Mouse (Mus musculus): Measurements from ENCODE around the gene Pkp4. TPM values are rescaled to one million over a fixed set of nuclear protein-coding genes. Genes with fewer than 3 reads are reported as not detected.

Pkp4 gene
- polyA plus RNA-seq, 1 experiment: 21.9 TPM

- Histone ChIP-seq H3K4me3 (ENCODE audit: extremely low read depth, insufficient read depth, insufficient read length) (no peak overlapping the region), H3K36me3 (ENCODE audit: control insufficient read depth, insufficient read depth, low read length) (no peaks in the 10 kb centered on the region), H3K27ac (ENCODE audit: insufficient read depth, low read length) (no peak overlapping the region), H3K4me1 (ENCODE audit: control insufficient read depth, insufficient read depth, insufficient read length) (no peaks in the 10 kb centered on the region), H3K27me3 (ENCODE audit: control insufficient read depth, insufficient read depth, low read length) (no peaks in the 10 kb centered on the region)
- WGBS: 90% methylated on average over 8 of the region's 8 CpGs
- TF ChIP-seq POLR2A (IDR thresholded peaks at IDR 0.05; ENCODE audit: low read depth, low read length) (no peak), CTCF (IDR thresholded peaks at IDR 0.05; ENCODE audit: extremely low read depth, insufficient read depth, insufficient read length, insufficient replicate concordance) (no peak)
- DNase-seq (ENCODE audit: low read depth in 1 of 2, low spot score in 2 of 2): no peak
Observed at GRCm38 (mm10) chr2:59191466-59191865, 30.8 kb downstream of the Pkp4 start.

GRCm38 (mm10) chr2:59193117-59193516 lies 32.5 kb downstream of the Pkp4 start:
- WGBS: 79% methylated on average over 5 of the region's 5 CpGs
- no peak for DNase-seq (ENCODE audit: low read depth in 1 of 2, low spot score in 2 of 2)
- Histone ChIP-seq H3K27me3 (ENCODE audit: control insufficient read depth, insufficient read depth, low read length) (no peaks in the 10 kb centered on the region), H3K4me1 (ENCODE audit: control insufficient read depth, insufficient read depth, insufficient read length) (no peaks in the 10 kb centered on the region), H3K27ac (ENCODE audit: insufficient read depth, low read length) (no peak overlapping the region), H3K4me3 (ENCODE audit: extremely low read depth, insufficient read depth, insufficient read length) (no peak overlapping the region), H3K36me3 (ENCODE audit: control insufficient read depth, insufficient read depth, low read length) (no peaks in the 10 kb centered on the region)
- TF ChIP-seq POLR2A (IDR thresholded peaks at IDR 0.05; ENCODE audit: low read depth, low read length) (no peak), CTCF (IDR thresholded peaks at IDR 0.05; ENCODE audit: extremely low read depth, insufficient read depth, insufficient read length, insufficient replicate concordance) (no peak)

GRCm38 (mm10) chr2:59197156-59197555 lies 36.5 kb downstream of the Pkp4 start:
- TF ChIP-seq CTCF (IDR thresholded peaks at IDR 0.05; ENCODE audit: extremely low read depth, insufficient read depth, insufficient read length, insufficient replicate concordance) (no peak), POLR2A (IDR thresholded peaks at IDR 0.05; ENCODE audit: low read depth, low read length) (no peak)
- no peak for DNase-seq (ENCODE audit: low read depth in 1 of 2, low spot score in 2 of 2)
- Histone ChIP-seq H3K4me3 (ENCODE audit: extremely low read depth, insufficient read depth, insufficient read length) (no peak overlapping the region), H3K36me3 (ENCODE audit: control insufficient read depth, insufficient read depth, low read length) (no peaks in the 10 kb centered on the region), H3K27me3 (ENCODE audit: control insufficient read depth, insufficient read depth, low read length) (no peaks in the 10 kb centered on the region), H3K27ac (ENCODE audit: insufficient read depth, low read length) (no peak overlapping the region), H3K4me1 (ENCODE audit: control insufficient read depth, insufficient read depth, insufficient read length) (no peaks in the 10 kb centered on the region)
- 76% methylated on average over 4 of the region's 4 CpGs for WGBS

- no peaks in the 10 kb centered on the region for H3K27me3 ChIP-seq (ENCODE audit: control insufficient read depth, insufficient read depth, low read length)
- WGBS: 91% methylated on average over 5 of the region's 5 CpGs
- DNase-seq (ENCODE audit: low read depth in 1 of 2, low spot score in 2 of 2): no peak
Observed at GRCm38 (mm10) chr2:59199476-59199976, 38.9 kb downstream of the Pkp4 start.

GRCm38 (mm10) chr2:59200511-59200910 lies 39.9 kb downstream of the Pkp4 start:
- H3K4me3 ChIP-seq (ENCODE audit: extremely low read depth, insufficient read depth, insufficient read length): no peak overlapping the region
- TF ChIP-seq CTCF (IDR thresholded peaks at IDR 0.05; ENCODE audit: extremely low read depth, insufficient read depth, insufficient read length, insufficient replicate concordance) (no peak), POLR2A (IDR thresholded peaks at IDR 0.05; ENCODE audit: low read depth, low read length) (no peak)
- no peak for DNase-seq (ENCODE audit: low read depth in 1 of 2, low spot score in 2 of 2)
- H3K27ac ChIP-seq (ENCODE audit: insufficient read depth, low read length): no peak overlapping the region
- no peaks in the 10 kb centered on the region for H3K36me3 ChIP-seq (ENCODE audit: control insufficient read depth, insufficient read depth, low read length)
- 94% methylated on average over 3 of the region's 3 CpGs for WGBS
- H3K4me1 ChIP-seq (ENCODE audit: control insufficient read depth, insufficient read depth, insufficient read length): no peaks in the 10 kb centered on the region
- no peaks in the 10 kb centered on the region for H3K27me3 ChIP-seq (ENCODE audit: control insufficient read depth, insufficient read depth, low read length)

More at GRCm38 (mm10) chr2:59199476-59199976, 38.9 kb downstream of the Pkp4 start:
- Histone ChIP-seq H3K4me1 (ENCODE audit: control insufficient read depth, insufficient read depth, insufficient read length) (no peaks in the 10 kb centered on the region), H3K36me3 (ENCODE audit: control insufficient read depth, insufficient read depth, low read length) (no peaks in the 10 kb centered on the region), H3K27ac (ENCODE audit: insufficient read depth, low read length) (no peak overlapping the region), H3K4me3 (ENCODE audit: extremely low read depth, insufficient read depth, insufficient read length) (no peak overlapping the region)
- TF ChIP-seq POLR2A (IDR thresholded peaks at IDR 0.05; ENCODE audit: low read depth, low read length): no peak
- no peak for TF ChIP-seq CTCF (IDR thresholded peaks at IDR 0.05; ENCODE audit: extremely low read depth, insufficient read depth, insufficient read length, insufficient replicate concordance)

GRCm38 (mm10) chr2:59202930-59203329 lies 42.3 kb downstream of the Pkp4 start:
- no peaks in the 10 kb centered on the region for H3K4me1 ChIP-seq (ENCODE audit: control insufficient read depth, insufficient read depth, insufficient read length)
- H3K4me3 ChIP-seq (ENCODE audit: extremely low read depth, insufficient read depth, insufficient read length): no peak overlapping the region

GRCm38 (mm10) chr2:59203627-59204425 lies 43.2 kb downstream of the Pkp4 start:
- no peak for DNase-seq (ENCODE audit: low read depth in 1 of 2, low spot score in 2 of 2)
- no peaks in the 10 kb centered on the region for H3K36me3 ChIP-seq (ENCODE audit: control insufficient read depth, insufficient read depth, low read length)
- H3K27me3 ChIP-seq (ENCODE audit: control insufficient read depth, insufficient read depth, low read length): no peaks in the 10 kb centered on the region
- H3K27ac ChIP-seq (ENCODE audit: insufficient read depth, low read length): no peak overlapping the region
- H3K4me3 ChIP-seq (ENCODE audit: extremely low read depth, insufficient read depth, insufficient read length): no peak overlapping the region
- no peak for TF ChIP-seq CTCF (IDR thresholded peaks at IDR 0.05; ENCODE audit: extremely low read depth, insufficient read depth, insufficient read length, insufficient replicate concordance)
- TF ChIP-seq POLR2A (IDR thresholded peaks at IDR 0.05; ENCODE audit: low read depth, low read length): no peak
- 76% methylated on average over 3 of the region's 3 CpGs for WGBS
- H3K4me1 ChIP-seq (ENCODE audit: control insufficient read depth, insufficient read depth, insufficient read length): no peaks in the 10 kb centered on the region

More at GRCm38 (mm10) chr2:59202930-59203329, 42.3 kb downstream of the Pkp4 start:
- 75% methylated on average over 5 of the region's 5 CpGs for whole genome bisulfite sequencing
- H3K36me3 ChIP-seq (ENCODE audit: control insufficient read depth, insufficient read depth, low read length): no peaks in the 10 kb centered on the region
- H3K27me3 ChIP-seq (ENCODE audit: control insufficient read depth, insufficient read depth, low read length): no peaks in the 10 kb centered on the region
- no peak for TF ChIP-seq POLR2A (IDR thresholded peaks at IDR 0.05; ENCODE audit: low read depth, low read length)
- no peak for TF ChIP-seq CTCF (IDR thresholded peaks at IDR 0.05; ENCODE audit: extremely low read depth, insufficient read depth, insufficient read length, insufficient replicate concordance)
- H3K27ac ChIP-seq (ENCODE audit: insufficient read depth, low read length): no peak overlapping the region
- DNase-seq (ENCODE audit: low read depth in 1 of 2, low spot score in 2 of 2): no peak

Measured in spleen, adult 2 months (tissue).